Mouse (Mus musculus) left cerebral cortex, postnatal 36 days (tissue): ENCODE results near the gene Srp9. TPM values are rescaled to one million over a fixed set of nuclear protein-coding genes. Genes with fewer than 3 reads are reported as not detected.

ENCODE experiments used
- DNase-seq, 2 experiments: peaks; one replicate each; pipeline ENCODE4 v3.0.0; 2021 to 2022; ENCODE audit warnings: low spot score in 2 of 2, mixed read lengths in 1 of 2
- intact Hi-C: fragments of 180-260 bp; cut with DNase I; formaldehyde crosslinking; loops from one replicate; pipeline ENCODE4 v1.15.1; 2025
- total RNA-seq, 2 experiments: library from RNA; stranded (reverse); gene quantifications; 2 replicates each; pipeline ENCODE4 v1.2.3; 2021

Srp9 gene
- total RNA-seq = 10 to 100 TPM; 61.0 to 63.4 TPM

GRCm38 (mm10) chr1:182124506-182124905, at the start of gene Srp9:
Gene Srp9, plus strand, starts transcription at chr1:182124737.
- intact Hi-C loops = loop anchor here (5.0 kb wide), 1 partner anchor 413 kb away; no protein-coding TSS in a partner anchor
- peak; percentile 98 for DNase-seq

GRCm38 (mm10) chr1:182081744-182082419, 42.7 kb upstream of the Srp9 start:
- intact Hi-C loops = no loop called here
- DNase-seq = no peak

GRCm38 (mm10) chr1:182083459-182083858, 41.1 kb upstream of the Srp9 start:
- DNase-seq = no peak
- intact Hi-C loops = no loop called here

- DNase-seq = peak; percentile 25 to 39
- intact Hi-C loops = loop anchor here (5.0 kb wide), 1 partner anchor 64 kb away; no protein-coding TSS in a partner anchor
Measured at GRCm38 (mm10) chr1:182086759-182087158, 37.8 kb upstream of the Srp9 start.

GRCm38 (mm10) chr1:182087351-182087750, 37.2 kb upstream of the Srp9 start:
- intact Hi-C loops = loop anchor here (5.0 kb wide), 1 partner anchor 65 kb away; no protein-coding TSS in a partner anchor
- DNase-seq = no peak

GRCm38 (mm10) chr1:182087753-182088633, 36.5 kb upstream of the Srp9 start:
- intact Hi-C loops = loop anchor here (5.0 kb wide), 1 partner anchor 66 kb away; no protein-coding TSS in a partner anchor
- no peak for DNase-seq

GRCm38 (mm10) chr1:182088844-182089418, 35.6 kb upstream of the Srp9 start:
- DNase-seq = peak in 1 of 2 experiments; percentile 18
- intact Hi-C loops = loop anchor here (5.0 kb wide), 1 partner anchor 67 kb away; no protein-coding TSS in a partner anchor

- intact Hi-C loops = loop anchor here (5.0 kb wide), 1 partner anchor 67 kb away; no protein-coding TSS in a partner anchor
- no peak for DNase-seq
Measured at GRCm38 (mm10) chr1:182089600-182090297, 34.8 kb upstream of the Srp9 start.

- intact Hi-C loops = no loop called here
Measured at GRCm38 (mm10) chr1:182090298-182090677, 34.2 kb upstream of the Srp9 start.

GRCm38 (mm10) chr1:182091261-182091660, 33.3 kb upstream of the Srp9 start:
- no peak for DNase-seq
- intact Hi-C loops = no loop called here

More at GRCm38 (mm10) chr1:182090298-182090677, 34.2 kb upstream of the Srp9 start:
- DNase-seq = no peak

GRCm38 (mm10) chr1:182091746-182092412, 32.7 kb upstream of the Srp9 start:
- intact Hi-C loops = no loop called here
- DNase-seq = no peak

- no peak for DNase-seq
- intact Hi-C loops = no loop called here
Measured at GRCm38 (mm10) chr1:182092413-182092800, 32.1 kb upstream of the Srp9 start.

GRCm38 (mm10) chr1:182093407-182093806, 31.1 kb upstream of the Srp9 start:
- no peak for DNase-seq
- intact Hi-C loops = no loop called here

- DNase-seq = no peak
- intact Hi-C loops = no loop called here
Measured at GRCm38 (mm10) chr1:182094473-182095136, 29.9 kb upstream of the Srp9 start.

- intact Hi-C loops = no loop called here
- peak in 1 of 2 experiments; percentile 26 for DNase-seq
Measured at GRCm38 (mm10) chr1:182095240-182095741, 29.2 kb upstream of the Srp9 start.

GRCm38 (mm10) chr1:182096707-182097106, 27.8 kb upstream of the Srp9 start:
- intact Hi-C loops = no loop called here
- no peak for DNase-seq

- DNase-seq = no peak
- intact Hi-C loops = no loop called here
Measured at GRCm38 (mm10) chr1:182099062-182099461, 25.5 kb upstream of the Srp9 start.

GRCm38 (mm10) chr1:182100403-182100802, 24.1 kb upstream of the Srp9 start:
- DNase-seq = no peak
- intact Hi-C loops = loop anchor here (5.0 kb wide), 1 partner anchor 83 kb away; the partner anchor contains the start of gene Enah
